Mouse (Mus musculus): Measurements from ENCODE around the gene Trmt10b.

DNA sequence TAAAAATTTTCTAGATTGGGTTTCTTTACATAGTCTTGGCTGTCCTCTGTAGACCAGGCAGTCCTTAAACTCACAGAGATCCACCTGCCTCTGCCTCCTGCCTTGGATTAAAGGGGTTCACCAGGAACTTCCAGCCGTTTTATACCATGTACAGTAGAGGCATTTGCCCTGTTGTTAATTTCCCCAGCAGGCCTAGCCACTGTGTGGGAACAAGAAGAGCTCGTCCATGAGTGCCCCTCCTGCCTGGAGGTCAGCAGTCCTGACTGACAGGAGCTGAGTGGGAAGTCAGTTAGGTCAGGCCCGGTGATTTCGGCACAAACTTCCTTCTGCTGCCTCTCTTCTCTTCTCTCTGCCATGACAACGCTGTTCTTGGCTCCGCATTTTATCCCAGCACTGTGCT, 11.7 kb downstream of the Trmt10b start:
- TF ChIP-seq CTCF (IDR thresholded peaks at IDR 0.05; ENCODE audit: low read depth, low read length) (no peak), TAL1 (conservative IDR thresholded peaks at IDR 0.05; ENCODE audit: low read depth, low read length) (no peak), GATA1 (IDR thresholded peaks at IDR 0.05; ENCODE audit: borderline replicate concordance, low read length) (no peak), POLR2AphosphoS5 (IDR thresholded peaks at IDR 0.05; ENCODE audit: insufficient replicate concordance, low read depth, low read length) (no peak)

All from G1E (cell line).